Mouse (Mus musculus): ENCODE data around the gene Kcne2.
A peak's percentile ranks its signal among the peaks of the same experiment; 100 is the strongest.

Gene Kcne2

DNA sequence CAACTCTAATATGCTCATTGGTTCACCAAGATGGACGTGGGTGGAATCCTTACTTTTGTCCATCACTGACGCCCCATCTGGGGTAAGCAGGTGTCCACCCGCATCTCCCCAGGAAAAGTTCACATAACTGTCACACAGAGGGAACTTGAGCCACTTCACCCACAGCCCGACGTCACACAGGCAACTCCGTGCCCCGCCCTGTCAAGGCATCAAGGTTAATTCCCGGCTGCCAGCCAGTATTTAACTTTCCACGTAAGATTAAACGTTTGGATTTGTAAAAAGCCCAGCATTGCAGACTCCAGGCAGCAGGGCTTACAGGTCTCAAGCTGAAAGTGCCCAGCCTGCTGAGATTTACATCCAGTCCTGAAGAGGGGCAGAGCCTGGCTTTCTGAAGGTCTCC is at the start of gene Kcne2:
Gene Kcne2 (plus strand): TSS at position 289 of the 400 bp plus-strand sequence.
- no peak for DNase-seq (ENCODE audit: extremely low read depth, low read depth, low spot score)

DNA sequence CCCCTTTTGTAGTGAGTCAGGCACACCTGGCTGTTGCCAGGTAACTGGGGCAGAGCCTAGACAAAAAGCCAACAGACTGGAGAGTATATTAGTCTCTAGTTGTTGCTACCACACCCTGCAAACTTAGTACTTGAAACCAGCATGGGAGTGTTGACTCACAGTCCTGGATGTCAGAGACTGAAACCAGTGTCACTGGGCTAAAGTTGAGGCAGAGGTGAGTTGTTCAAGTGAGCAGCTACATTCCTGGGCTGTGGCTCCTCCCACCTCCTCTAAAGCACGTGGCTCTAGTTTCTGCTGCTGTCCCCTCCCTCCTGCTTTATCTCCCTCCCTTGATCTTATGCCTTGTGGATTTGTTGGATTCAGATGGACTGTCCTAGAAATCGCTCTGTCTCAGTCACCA is 46.3 kb upstream of the Kcne2 start:
- DNase-seq (ENCODE audit: extremely low read depth, low read depth, low spot score) = no peak

DNA sequence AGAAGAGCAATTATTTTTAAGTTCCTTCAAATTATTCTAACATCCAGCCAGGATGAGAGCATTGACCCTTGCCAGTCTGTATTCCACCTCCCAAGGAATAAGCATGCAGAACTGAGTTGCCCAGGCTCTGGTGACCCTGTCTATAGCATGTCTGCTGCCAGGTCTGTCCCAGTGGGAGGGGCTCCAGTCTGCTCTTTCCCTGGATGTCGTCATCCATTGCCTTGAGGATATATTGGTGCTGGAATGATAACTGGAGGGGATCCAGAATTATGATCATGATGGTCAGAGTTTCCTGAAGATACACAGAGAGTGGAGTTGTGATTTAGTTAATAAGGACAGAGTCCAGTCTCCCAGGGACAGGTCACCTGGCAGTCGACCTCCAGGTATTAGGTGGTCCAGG is 45.2 kb upstream of the Kcne2 start:
- no peak for DNase-seq (ENCODE audit: extremely low read depth, low read depth, low spot score)

DNA sequence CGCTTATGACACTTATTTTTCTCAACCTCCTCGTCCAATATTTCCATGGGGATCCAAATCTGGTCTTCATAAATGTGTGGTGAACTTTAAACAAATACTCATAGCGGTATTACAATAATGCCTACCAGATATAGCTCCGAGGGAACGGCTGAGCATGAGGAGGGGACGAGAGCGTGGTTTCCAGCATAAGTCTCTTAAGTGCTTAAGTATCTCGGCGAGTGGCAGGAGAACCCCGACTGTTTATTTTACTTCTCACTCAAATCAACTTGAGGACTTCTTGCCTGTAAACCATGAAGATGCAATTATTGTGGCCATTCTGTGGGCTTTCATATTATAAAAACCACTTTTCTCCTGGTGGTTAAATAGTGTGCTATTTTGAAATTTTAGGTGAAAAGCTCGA is 44.5 kb upstream of the Kcne2 start:
- no peak for DNase-seq (ENCODE audit: extremely low read depth, low read depth, low spot score)

DNA sequence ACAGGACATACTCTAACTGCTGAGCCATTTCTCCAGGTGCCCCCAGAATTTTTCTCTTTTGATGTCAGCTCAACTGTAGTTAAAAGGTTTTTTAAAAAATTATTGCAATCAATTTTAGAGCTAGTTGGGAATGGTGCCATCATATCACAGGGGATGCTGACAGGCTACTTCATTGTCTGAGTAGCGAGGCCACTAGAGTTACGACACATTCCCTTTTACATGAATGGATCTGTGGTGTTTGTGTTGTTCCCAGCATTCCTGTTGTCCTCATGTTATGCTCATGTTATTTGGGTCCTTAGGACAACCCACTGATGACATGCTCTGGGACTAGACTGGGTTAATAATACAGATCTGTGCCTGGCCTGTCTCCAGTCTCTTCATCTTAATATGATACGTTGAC is 42.5 kb upstream of the Kcne2 start:
- no peak for DNase-seq (ENCODE audit: extremely low read depth, low read depth, low spot score)

DNA sequence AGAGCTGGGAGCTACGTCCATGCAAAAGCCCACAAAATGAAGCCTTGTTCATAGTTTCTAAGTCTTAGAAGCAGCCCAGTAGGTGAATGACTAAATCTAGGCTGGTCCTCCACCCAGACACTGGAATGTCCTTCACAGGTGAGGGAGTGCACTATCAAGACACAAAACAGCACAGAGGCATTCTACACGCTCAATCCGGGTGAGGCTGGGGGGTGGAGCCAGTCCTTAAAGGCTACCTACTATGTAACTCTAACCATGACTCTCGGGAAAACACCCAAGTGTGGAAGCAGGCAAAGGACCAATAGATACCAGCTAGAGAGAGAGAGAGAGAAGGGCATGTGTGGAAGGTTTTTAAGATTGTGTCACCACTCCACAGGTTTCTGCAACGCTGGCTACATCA is 41.7 kb upstream of the Kcne2 start:
- DNase-seq (ENCODE audit: extremely low read depth, low read depth, low spot score) = no peak

DNA sequence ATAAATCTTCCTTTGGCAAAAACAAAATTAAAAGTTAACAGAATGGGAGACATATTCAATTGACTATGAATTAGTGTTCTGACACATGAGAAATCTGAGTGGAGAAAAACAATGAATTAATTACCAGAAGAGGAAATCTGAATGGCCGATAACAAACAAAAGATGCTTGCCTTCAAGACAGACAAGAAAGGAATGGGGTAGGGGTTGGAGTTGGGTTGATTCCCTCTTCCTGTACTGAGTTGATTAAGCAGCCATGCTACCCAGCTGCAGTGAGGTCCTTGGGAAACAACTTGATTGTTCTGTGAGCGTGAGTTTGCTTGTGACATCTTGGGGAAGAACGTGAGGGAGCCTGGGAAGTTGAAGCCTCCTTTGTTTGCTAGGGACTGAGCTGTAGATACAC is 37.9 kb upstream of the Kcne2 start:
- DNase-seq (ENCODE audit: extremely low read depth, low read depth, low spot score) = no peak

DNA sequence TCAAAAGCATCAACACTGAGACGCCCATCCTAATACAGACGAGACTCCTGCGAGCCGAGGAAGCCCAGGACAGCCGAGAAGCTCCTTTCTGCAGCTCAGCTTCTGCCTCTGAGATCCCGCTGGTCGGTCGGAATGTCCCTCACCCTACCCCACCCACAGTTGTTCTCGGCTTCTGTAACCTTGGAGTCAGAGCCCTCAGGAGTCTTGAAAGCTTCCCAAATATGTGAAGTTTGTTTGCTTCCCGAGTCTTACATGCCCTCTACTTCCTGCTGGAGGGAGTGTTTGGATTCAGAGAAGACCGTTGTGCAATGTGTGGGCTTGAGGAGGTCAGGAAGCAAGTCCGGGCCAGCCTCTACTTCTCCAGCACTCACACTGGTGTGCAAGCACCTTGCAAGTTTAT is 24.3 kb upstream of the Kcne2 start:
- DNase-seq (ENCODE audit: extremely low read depth, low read depth, low spot score) = peak; percentile 76

DNA sequence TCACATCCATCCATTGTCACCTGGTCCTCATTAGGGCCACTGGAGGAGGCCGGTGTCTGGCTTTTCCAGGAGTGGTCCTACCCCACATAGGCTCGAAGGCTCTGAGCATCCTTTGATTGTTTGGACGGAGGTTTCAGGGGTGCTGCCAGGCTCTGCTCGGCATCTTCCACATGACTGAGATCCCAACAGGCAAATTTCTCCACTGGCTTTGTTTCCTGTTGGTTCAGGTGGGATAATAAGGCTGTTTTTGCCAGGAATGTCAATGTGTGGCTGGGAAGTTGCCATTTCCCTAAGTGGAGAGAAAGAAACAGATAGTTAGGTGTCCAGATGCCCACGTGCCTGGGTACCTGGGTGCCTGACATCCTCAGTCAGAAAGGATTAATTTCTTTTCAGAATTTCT is 17.7 kb upstream of the Kcne2 start:
- no peak for DNase-seq (ENCODE audit: extremely low read depth, low read depth, low spot score)

DNA sequence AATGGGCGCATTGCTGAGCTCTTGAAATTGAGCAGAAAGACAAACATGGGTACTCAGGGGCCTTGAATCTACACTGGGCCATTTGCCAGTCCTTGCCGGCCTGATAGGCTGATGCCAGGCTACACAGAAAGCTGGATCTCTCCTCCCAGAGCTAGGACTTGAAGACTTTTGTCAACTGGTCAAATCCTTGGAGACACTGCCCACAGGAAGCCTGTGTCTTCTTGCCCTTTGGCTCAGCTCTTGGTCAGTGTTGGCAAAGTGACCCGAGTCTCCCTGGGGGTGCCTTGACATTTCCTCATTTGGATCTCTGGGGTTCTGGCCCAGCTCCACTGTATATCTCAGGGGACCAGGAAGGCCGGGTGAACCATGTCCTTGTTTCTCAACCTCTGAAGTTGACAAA is 16.7 kb upstream of the Kcne2 start:
- DNase-seq (ENCODE audit: extremely low read depth, low read depth, low spot score) = no peak

DNA sequence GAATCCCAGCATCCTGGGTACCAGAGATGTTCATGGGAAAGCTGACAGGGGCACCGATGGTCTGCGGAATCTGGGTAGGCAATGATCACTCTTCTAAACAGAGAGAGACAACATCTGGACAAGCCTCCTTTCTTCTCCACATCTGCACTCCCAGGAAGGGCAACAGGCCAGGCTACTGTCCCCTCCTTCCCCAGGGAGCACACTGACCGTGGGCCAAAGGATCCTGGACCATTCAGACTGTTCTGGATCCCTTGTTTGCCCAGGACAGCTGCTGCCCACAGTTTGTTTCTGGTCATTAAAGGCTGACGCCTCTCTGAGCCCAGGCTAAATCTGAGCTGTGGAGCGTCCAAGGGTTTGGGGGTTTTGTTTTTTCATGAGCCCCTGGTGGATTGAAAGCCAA is 9.5 kb upstream of the Kcne2 start:
- no peak for DNase-seq (ENCODE audit: extremely low read depth, low read depth, low spot score)

DNA sequence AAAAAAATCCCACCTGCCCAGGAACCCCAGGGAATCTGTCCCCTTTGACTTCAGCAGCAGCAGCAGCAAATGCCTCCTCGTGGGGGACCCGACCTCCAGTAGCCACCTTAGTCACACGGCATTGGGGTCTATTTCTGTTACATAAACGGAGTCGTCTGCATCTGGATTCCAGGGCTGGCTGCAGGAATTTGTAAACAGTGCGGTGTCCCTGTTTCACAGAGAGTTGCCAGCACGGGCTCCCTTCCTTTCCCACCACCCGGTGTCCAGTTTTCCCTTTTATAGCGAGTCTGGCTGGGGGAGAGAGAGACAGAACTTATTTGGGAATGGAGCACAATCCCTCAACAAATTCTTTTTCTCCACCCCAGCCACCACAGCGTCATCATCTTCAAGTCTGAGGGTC is 7.1 kb upstream of the Kcne2 start:
- DNase-seq (ENCODE audit: extremely low read depth, low read depth, low spot score) = no peak

DNA sequence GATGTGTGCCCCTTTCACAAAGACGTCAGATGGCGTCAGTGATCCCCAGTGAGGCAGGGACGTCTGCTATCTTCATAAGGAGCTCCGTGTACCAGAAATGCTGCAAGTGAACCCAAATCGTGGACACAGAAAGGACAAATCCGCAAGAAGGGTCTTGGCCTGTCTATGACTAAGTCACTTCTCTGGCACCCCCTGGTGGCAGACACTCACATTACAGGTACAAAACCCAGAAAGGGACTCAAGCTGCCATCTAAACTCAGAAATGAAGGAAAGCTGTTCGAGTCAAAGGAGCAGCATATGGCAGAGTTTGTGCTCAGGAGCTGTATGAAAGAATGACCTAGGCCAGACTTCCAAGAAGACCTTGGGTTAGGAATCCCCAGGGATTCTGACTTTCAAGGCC is 5.6 kb upstream of the Kcne2 start:
- no peak for DNase-seq (ENCODE audit: extremely low read depth, low read depth, low spot score)

DNA sequence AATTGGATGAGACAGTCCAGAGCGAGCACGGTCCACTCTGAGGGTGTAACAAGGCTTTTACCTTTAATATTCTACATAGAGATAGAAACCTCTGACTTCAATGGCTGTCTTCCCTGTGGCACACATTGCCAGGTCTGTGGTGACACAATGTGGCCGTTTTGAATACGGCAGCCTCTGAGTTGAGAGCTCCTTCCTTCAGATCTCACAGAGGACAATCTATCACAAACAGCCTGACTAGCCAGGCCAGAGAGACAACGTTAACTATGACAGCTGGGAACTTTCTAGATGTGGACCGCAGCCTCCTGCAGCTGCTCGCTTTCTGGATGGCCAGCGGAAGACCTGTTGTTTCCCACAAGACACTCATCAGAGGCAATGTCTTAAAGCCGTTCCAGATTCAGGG is 3.4 kb upstream of the Kcne2 start:
- DNase-seq (ENCODE audit: extremely low read depth, low read depth, low spot score) = no peak

DNA sequence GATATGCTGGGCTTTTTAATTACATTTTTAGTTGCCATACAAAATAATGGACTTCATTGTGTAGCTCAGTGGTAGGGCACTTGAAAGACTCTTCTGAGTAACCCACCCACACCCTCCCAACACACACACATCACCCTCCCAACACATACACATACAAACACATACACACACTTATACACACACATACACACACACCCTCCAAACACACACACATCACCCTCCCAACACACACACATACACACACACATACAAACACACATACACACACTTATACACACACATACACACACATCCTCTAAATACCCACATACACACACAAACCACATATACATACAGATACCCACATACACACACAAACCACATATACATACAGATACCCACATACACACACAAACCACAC is 2.1 kb upstream of the Kcne2 start:
- no peak for DNase-seq (ENCODE audit: extremely low read depth, low read depth, low spot score)

DNA sequence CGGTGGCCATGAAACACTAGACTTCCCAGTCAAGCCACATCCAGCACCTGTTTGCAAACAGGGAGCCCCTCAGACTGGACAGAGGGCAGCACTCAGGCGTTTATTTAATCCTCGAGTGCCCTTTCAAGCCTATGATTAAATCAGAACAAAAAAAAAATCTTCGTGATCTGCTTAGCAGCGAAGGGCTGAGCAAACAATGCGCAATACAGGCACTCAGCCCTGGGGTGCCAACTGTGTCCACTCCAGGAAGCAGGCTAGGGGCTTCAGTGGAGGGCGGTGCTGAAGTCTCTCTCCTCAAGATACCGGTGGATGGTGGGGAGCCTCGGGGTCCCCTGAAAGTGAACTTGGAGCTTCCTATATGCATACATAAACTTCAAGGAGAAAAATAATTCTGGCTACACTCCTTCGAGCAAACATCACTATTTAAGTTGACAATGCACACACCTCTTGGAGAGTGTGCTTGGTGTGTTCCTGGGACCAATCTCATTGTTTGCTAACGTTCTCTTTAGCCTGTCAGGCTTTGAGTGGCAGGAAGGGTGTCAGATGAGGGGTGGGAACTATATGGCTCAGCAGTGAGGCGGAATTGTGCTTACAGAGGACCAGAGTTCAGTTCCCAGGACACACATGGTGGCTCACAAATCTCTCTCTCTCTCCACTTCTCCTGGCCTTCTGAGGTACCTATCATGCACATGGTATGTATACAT is 2.2 kb downstream of the Kcne2 start:
- no peak for DNase-seq (ENCODE audit: extremely low read depth, low read depth, low spot score)

DNA sequence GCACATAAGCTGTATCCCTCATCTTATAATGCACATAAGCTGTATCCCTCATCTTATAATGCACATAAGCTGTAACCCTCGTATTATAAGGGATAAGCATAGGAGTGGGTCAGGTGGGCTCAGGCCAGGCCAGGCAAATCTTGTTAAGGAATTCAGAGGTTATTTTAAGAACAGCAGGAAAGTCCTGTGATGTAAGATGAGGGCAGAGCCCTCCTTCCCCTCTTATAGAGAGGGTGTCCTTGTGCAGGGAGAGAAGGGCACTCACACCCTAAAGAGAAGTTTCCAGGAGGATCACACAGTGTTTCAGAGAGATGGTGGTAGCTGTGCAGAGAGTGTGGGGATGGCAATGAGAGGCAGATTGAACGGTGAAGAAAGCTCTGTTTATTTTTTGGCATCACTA is 3.1 kb downstream of the Kcne2 start:
- DNase-seq (ENCODE audit: extremely low read depth, low read depth, low spot score) = no peak

DNA sequence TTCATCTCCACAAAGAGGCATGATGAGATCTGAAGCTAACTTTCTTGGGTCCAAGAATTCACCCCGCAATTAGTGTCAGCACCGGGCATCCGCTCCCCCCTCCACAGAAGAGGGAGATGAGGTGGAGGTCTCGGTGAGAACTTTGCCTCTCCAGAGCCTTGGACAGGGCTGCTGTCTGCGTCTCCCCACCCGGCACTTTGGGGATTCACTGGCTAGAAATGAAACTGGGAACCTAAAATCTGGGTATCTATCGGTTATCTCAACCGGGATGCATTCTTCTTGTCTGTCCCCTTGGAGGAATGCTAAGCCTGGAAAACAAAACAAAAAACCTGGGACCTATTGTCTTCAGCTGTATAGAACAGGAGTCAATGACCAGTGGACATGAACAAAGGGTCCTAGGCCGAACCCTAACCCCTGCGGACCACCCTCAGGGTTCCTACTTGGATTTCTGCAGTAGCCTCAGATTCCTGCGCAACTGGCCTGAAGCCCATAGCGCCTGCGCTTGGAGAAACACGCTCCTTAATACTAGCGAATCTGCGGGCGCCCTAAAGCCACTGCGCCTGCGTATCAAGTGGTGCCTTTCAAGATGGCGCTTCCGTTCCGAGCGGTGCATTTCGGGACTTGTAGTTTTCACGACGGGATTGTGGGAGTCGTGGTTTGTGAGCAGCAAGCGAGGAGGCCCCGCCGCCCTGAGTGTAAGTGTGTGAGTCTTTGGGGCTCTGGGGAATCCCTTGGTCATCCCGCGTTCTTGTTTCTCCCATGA is 8.6 kb downstream of the Kcne2 start, which contains the start of gene Smim11:
Gene Smim11 (plus strand): TSS at position 638 of the 763 bp plus-strand sequence.
- DNase-seq (ENCODE audit: extremely low read depth, low read depth, low spot score) = peak; percentile 72

DNA sequence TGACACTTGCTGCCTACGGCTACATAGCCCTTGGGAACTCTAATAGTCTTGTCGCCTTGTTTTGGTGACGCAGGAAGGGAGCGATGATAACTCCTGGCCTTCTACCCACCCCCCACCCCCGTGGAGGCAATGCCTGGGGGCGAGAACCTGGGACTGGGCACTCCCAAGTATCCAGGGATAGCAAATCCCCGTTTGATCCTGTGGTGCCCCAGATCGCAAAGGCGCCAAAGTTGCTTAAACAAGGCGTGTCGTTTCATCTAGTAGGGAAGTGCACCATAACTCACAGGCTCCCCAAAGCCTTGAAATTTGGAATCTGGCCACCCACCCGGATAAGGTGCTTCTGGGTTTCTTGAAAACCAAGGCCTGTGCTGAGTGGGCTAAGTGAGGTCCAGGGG is 9.2 kb downstream of the Kcne2 start:
- no peak for DNase-seq (ENCODE audit: extremely low read depth, low read depth, low spot score)

DNA sequence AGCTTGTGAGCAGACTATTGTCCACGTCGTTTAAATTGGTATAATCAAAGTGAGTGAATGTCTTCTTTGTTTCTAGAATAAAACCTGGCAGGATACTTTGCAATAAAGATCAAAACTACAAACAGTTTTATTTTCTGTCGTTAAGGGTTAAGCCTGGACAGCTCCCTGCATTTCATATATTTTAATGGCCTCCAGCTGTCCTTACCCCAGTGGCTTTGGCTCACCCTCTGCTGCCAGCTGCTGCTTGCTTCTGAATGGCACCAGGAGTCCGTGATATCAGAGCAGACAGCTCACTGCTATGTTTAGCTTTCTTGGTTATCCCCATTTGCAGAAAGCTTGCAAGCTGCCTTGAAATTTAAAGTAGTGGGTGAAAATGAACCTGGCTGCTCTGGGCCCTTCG is 9.8 kb downstream of the Kcne2 start:
- no peak for DNase-seq (ENCODE audit: extremely low read depth, low read depth, low spot score)

DNA sequence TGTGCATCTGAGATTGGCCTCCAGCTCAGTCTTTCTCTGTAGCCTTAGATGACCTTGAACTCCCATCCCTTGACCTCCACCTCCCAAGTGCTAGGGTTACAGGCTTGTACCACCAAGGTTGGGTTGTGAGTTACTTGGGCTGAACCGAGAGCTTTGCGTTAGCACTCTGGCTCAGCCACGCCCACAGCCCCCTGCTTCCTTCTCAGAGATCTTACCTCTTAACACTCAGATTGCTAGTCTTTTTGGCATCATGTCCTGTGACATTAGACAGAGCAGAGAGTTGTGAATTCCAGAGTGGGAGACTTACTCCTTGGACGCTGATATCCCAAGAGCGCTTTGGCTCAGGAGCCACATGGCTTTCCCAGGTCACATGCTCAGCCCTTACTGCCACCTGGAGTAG is 10.3 kb downstream of the Kcne2 start:
- no peak for DNase-seq (ENCODE audit: extremely low read depth, low read depth, low spot score)

DNA sequence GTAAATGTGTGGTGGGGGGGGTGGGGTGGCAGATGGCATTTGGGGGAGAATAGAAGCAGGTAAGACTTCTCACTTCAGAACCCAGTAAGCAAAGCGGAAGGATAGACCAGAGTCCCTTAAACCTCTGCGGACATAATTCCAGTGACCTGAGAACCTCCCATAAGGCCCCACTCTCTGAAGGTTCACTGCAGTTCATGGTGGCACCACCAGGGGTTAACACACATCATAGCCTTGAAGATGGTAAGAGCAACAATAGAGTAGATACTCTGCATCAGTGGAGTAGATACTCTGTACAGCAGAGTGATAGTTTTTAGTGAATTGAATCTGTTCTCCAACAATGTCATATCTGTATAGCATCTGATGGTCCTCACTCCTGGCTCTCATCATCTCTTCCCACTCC is 13.3 kb downstream of the Kcne2 start:
- no peak for DNase-seq (ENCODE audit: extremely low read depth, low read depth, low spot score)

DNA sequence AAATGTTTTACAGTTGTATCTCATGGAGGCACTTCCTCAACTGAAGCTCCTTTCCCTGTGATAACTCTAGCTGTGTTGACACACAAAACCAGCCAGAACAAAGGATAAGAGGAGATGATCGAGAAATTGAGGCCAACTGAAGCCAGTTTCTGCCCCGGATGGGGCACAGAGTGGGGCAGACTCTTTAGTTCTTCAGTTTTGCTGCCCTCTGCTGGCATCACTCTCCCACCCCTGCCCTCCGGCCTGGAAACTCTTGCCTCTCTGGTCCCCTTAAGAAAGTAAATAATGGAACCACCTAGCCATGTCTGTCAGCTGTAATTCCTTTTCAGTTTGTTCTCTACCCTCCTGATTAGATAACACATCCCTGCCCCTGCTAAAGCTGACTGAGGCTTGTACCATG is 15.8 kb downstream of the Kcne2 start:
- DNase-seq (ENCODE audit: extremely low read depth, low read depth, low spot score) = no peak

All from fat pad, adult 2 months (tissue).